Mouse (Mus musculus): Measurements from ENCODE around the gene Macrod2. TPM values are rescaled to one million over a fixed set of nuclear protein-coding genes. Genes with fewer than 3 reads are reported as not detected.

Gene Macrod2
- polyA plus RNA-seq, 1 experiment from 2014 or later: 34.2 TPM

DNA sequence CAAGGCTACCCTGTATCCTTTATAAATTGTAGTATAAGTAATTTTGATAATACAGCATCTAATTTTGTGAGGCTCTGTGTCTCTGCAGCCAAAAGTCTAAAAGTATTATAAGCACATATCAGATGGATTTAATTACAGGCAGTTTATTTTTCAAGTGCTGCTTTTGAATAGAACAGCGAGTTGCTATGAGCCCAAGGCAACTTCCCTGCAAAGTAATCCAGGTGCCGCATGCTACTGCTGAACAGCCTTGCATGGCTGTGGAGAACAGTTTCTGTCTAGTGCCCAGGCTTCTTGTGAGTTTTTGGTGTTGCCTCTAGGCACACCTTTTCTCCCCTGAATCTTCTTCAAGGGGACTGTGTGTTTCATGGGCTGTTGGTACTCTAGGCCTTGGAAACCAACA is 517.8 kb downstream of the Macrod2 start:
- Histone ChIP-seq H3K27me3 (ENCODE audit: poor library complexity, severe bottlenecking) (peaks cover 2% of the 10 kb centered on the region; the same call in 1 of the 2 replicates), H3K4me1 (peaks cover 36% of the 10 kb centered on the region), H3K36me3 (replicated peaks) (no peaks in the 10 kb centered on the region), H3K9me3 (no peaks in the 10 kb centered on the region), H3K4me3 (no peak overlapping the region), H3K27ac (0 out of 2 replicates have a peak overlapping the region, but pooled peaks have one; percentile 48)
- 51% methylated on average over 2 of the region's 2 CpGs for WGBS
- no peak for DNase-seq (ENCODE audit: extremely low spot score, low spot score)

GRCm38 (mm10) chr2:140913679-140914412 is 518.7 kb downstream of the Macrod2 start:
- Histone ChIP-seq H3K27me3 (ENCODE audit: poor library complexity, severe bottlenecking) (no peaks in the 10 kb centered on the region), H3K27ac (no peak overlapping the region; the same call in 1 of the 2 replicates), H3K9me3 (no peaks in the 10 kb centered on the region), H3K4me1 (peaks cover 36% of the 10 kb centered on the region), H3K36me3 (replicated peaks) (no peaks in the 10 kb centered on the region), H3K4me3 (no peak overlapping the region)
- DNase-seq (ENCODE audit: extremely low spot score, low spot score): no peak
- 58% methylated on average over 7 of the region's 7 CpGs for WGBS

DNA sequence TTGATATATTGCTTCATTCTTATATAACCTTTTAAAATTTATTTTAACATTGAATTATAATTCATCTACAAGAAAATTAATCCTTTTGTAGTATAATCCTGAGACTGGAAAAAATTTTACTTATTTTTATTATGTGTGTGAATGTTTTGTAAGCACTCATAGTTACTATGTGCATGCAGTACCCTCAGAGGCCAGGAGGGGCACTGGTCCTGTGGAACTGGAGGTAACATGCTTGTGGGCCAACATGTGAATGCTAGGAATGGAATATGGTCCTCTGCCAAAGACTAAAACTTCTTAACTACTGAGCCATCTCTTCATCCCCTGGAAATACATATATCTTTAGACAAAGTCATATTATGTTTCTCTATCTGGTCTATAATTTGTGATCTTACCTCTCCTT is 531.8 kb downstream of the Macrod2 start:
- Histone ChIP-seq H3K4me3 (no peak overlapping the region), H3K9me3 (no peaks in the 10 kb centered on the region), H3K27me3 (ENCODE audit: poor library complexity, severe bottlenecking) (no peaks in the 10 kb centered on the region), H3K27ac (no peak overlapping the region), H3K4me1 (no peaks in the 10 kb centered on the region), H3K36me3 (replicated peaks) (no peaks in the 10 kb centered on the region)
- no peak for DNase-seq (ENCODE audit: extremely low spot score, low spot score)

DNA sequence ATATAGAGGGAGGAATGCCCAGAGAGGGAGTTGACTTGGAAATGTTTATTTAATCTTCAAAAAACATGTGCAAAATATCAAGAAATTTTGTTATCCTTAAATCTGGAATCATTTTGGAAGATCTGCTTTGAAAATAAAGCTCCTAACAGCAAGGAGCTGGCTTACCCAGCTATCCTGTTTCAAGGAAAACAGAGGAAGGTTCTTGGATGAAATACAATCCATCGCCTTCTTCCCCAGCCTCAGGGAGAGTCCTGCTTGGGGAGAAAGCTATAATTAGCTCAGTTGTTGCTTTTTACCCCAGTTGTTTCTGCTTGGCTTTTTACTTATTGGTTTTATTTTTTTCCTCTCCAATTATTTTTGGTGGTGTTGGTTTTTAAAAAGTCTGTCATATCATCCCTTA is 539.4 kb downstream of the Macrod2 start:
- Histone ChIP-seq H3K4me1 (peaks cover 7% of the 10 kb centered on the region; the same call in 1 of the 2 replicates), H3K27ac (no peak overlapping the region), H3K36me3 (replicated peaks) (no peaks in the 10 kb centered on the region), H3K9me3 (no peaks in the 10 kb centered on the region), H3K27me3 (ENCODE audit: poor library complexity, severe bottlenecking) (no peaks in the 10 kb centered on the region), H3K4me3 (no peak overlapping the region)
- 74% methylated on average over 1 of the region's 1 CpGs for WGBS
- no peak for DNase-seq (ENCODE audit: extremely low spot score, low spot score)

DNA sequence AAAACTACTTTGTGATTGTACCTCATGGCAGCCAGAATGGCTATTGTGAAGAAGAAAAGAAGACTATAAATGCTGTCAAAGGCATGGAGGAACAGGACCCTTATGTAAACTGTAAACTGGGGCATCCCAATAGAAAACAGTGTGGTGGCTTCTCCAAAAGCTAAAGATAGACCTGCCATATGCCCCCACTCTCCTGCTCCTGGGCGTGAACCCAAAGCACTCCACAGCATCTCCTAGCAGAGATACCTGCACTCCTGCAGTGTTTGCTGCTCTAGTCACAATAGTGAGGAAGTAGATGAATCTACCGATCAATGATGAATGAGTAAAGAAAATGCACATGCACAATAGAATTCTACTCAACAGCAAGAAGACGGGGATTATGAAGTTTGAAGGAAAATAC is 554.4 kb downstream of the Macrod2 start:
- WGBS: 88% methylated on average over 3 of the region's 3 CpGs
- Histone ChIP-seq H3K27ac (no peak overlapping the region), H3K4me3 (no peak overlapping the region), H3K4me1 (no peaks in the 10 kb centered on the region), H3K36me3 (replicated peaks) (no peaks in the 10 kb centered on the region), H3K9me3 (no peaks in the 10 kb centered on the region), H3K27me3 (ENCODE audit: poor library complexity, severe bottlenecking) (no peaks in the 10 kb centered on the region)
- no peak for DNase-seq (ENCODE audit: extremely low spot score, low spot score)

- Histone ChIP-seq H3K27me3 (ENCODE audit: poor library complexity, severe bottlenecking) (no peaks in the 10 kb centered on the region), H3K36me3 (replicated peaks) (no peaks in the 10 kb centered on the region), H3K9me3 (no peaks in the 10 kb centered on the region), H3K27ac (no peak overlapping the region), H3K4me3 (no peak overlapping the region), H3K4me1 (no peaks in the 10 kb centered on the region)
- no peak for DNase-seq (ENCODE audit: extremely low spot score, low spot score)
- 88% methylated on average over 2 of the region's 2 CpGs for WGBS
Observed at GRCm38 (mm10) chr2:140959246-140959645, 564.1 kb downstream of the Macrod2 start.

- no peaks in the 10 kb centered on the region for H3K9me3 ChIP-seq
- no peaks in the 10 kb centered on the region for H3K36me3 ChIP-seq (replicated peaks)
- H3K4me1 ChIP-seq: no peaks in the 10 kb centered on the region
- H3K4me3 ChIP-seq: no peak overlapping the region
- WGBS: 85% methylated on average over 2 of the region's 2 CpGs
- no peaks in the 10 kb centered on the region for H3K27me3 ChIP-seq (ENCODE audit: poor library complexity, severe bottlenecking)
- H3K27ac ChIP-seq: no peak overlapping the region
- no peak for DNase-seq (ENCODE audit: extremely low spot score, low spot score)
Observed at GRCm38 (mm10) chr2:140970181-140970580, 575.1 kb downstream of the Macrod2 start.

DNA sequence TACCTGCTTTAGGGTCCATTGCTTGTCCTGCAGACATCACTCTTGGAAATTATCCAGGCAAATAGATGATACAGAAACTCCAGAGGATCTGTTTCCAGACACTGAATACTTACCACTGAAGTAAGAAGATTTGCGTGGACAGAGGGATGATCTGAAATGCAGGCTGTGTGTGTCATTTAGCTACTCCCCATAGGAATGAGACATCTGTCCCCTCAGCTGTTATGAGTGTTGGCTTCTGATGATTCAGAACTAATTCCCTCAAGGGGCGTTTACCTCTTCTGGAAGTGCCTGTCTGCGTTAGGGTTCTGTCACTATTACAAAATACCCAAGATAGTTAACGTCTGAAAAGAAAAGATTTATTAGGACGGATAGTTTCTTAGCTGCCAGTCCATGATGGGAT is 576.7 kb downstream of the Macrod2 start:
- H3K36me3 ChIP-seq (replicated peaks): no peaks in the 10 kb centered on the region
- no peaks in the 10 kb centered on the region for H3K9me3 ChIP-seq
- DNase-seq (ENCODE audit: extremely low spot score, low spot score): no peak
- H3K4me1 ChIP-seq: no peaks in the 10 kb centered on the region
- H3K27ac ChIP-seq: no peak overlapping the region
- WGBS: 89% methylated on average over 5 of the region's 5 CpGs
- no peaks in the 10 kb centered on the region for H3K27me3 ChIP-seq (ENCODE audit: poor library complexity, severe bottlenecking)
- no peak overlapping the region for H3K4me3 ChIP-seq

DNA sequence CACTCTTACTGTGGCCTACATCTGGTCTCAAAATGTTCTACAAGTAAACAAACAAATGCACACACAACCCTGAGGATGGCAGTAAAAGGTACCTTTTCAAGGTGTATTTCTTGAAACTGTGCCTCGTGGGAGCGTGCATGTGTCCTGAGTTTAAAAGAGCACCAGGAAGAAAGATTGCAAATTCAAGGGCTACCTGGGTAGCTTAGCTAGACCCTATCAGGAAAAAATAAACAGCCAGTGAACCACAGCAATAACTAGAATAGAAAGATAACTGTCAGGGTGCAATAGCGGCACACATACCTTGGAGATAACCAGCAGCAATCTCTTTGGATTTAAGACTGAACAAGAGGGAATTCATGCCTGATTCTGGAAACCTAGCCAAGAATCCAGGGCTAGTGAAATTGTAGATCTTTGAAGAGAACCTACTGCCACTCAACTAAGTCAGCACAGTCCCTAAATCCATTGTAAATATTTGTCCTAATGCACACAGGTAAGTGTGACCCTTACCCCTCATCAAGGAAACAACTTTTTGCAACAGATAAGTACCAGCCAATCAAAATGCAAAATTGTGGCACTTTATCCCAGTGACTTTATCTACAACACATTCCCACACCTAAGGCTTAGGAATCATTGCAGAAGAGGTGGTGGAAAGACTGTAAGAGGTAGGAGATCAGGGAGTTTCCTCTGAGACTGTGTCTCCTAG is 590.7 kb downstream of the Macrod2 start:
- Histone ChIP-seq H3K9me3 (no peaks in the 10 kb centered on the region; the same call in 1 of the 2 replicates), H3K36me3 (replicated peaks) (no peaks in the 10 kb centered on the region), H3K27me3 (ENCODE audit: poor library complexity, severe bottlenecking) (no peaks in the 10 kb centered on the region), H3K27ac (no peak overlapping the region), H3K4me3 (no peak overlapping the region), H3K4me1 (no peaks in the 10 kb centered on the region)
- no peak for DNase-seq (ENCODE audit: extremely low spot score, low spot score)
- 92% methylated on average over 3 of the region's 3 CpGs for WGBS

DNA sequence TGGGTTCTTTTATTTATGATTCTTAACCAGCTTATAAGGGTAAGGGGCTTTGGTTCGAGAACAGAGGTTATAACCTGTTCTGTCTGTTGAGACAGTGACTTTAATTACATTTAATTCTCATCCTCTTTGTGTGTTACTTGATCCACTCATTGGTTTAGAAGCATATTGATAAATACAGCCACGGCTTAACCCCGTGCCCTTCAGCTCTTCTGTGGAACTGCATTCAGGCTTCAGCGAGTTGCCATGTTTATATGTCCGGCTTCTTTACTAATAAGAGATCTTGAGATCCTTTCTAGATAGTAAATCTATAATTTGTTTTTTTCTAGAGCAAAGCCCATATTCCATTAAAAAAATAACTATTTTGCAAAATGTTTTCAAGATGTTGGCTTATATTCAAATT is 608.7 kb downstream of the Macrod2 start:
- no peak for DNase-seq (ENCODE audit: extremely low spot score, low spot score)
- 58% methylated on average over 5 of the region's 5 CpGs for WGBS

GRCm38 (mm10) chr2:141004326-141004725 is 609.2 kb downstream of the Macrod2 start:
- Histone ChIP-seq H3K36me3 (replicated peaks) (no peaks in the 10 kb centered on the region), H3K9me3 (no peaks in the 10 kb centered on the region), H3K4me1 (peaks cover 18% of the 10 kb centered on the region), H3K27ac (no peak overlapping the region), H3K27me3 (ENCODE audit: poor library complexity, severe bottlenecking) (no peaks in the 10 kb centered on the region), H3K4me3 (no peak overlapping the region)
- DNase-seq (ENCODE audit: extremely low spot score, low spot score): no peak
- 68% methylated on average over 3 of the region's 3 CpGs for WGBS

More for the DNA sequence above, 608.7 kb downstream of the Macrod2 start:
- H3K27me3 ChIP-seq (ENCODE audit: poor library complexity, severe bottlenecking): no peaks in the 10 kb centered on the region
- H3K9me3 ChIP-seq: no peaks in the 10 kb centered on the region
- H3K36me3 ChIP-seq (replicated peaks): no peaks in the 10 kb centered on the region
- no peak overlapping the region for H3K27ac ChIP-seq
- no peak overlapping the region for H3K4me3 ChIP-seq
- H3K4me1 ChIP-seq: peaks cover 18% of the 10 kb centered on the region

DNA sequence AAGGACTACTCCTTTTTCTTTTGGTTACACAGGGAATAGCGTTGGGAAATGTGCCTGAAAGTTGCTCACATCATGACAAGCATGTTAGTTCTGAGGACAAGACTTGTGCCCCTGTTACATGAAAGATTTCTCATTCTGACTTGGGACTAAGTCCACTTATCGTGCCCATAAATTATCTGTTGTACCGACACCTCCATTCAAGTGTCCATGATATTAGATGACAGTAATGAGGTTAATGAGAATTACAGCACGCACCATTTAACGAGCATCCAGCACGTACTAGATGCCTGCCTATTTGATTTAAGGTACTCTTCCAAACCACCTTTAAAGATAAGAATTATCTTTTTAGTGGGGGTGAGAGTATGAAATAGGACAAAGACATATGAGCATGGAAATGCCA is 610.5 kb downstream of the Macrod2 start:
- Histone ChIP-seq H3K9me3 (no peaks in the 10 kb centered on the region), H3K27me3 (ENCODE audit: poor library complexity, severe bottlenecking) (no peaks in the 10 kb centered on the region), H3K36me3 (replicated peaks) (no peaks in the 10 kb centered on the region), H3K4me1 (peaks cover 18% of the 10 kb centered on the region), H3K27ac (no peak overlapping the region), H3K4me3 (no peak overlapping the region)
- WGBS: 73% methylated on average over 6 of the region's 6 CpGs
- DNase-seq (ENCODE audit: extremely low spot score, low spot score): no peak

GRCm38 (mm10) chr2:141007725-141008124 is 612.6 kb downstream of the Macrod2 start:
- no peak for DNase-seq (ENCODE audit: extremely low spot score, low spot score)
- Histone ChIP-seq H3K9me3 (no peaks in the 10 kb centered on the region), H3K36me3 (replicated peaks) (no peaks in the 10 kb centered on the region), H3K4me3 (no peak overlapping the region), H3K27me3 (ENCODE audit: poor library complexity, severe bottlenecking) (no peaks in the 10 kb centered on the region), H3K4me1 (peaks cover 18% of the 10 kb centered on the region), H3K27ac (no peak overlapping the region)
- WGBS: 65% methylated on average over 7 of the region's 7 CpGs
